Mouse (Mus musculus) MEL (cell line): Measurements from ENCODE around the gene Gpc5.

Experiments
- CHD1 ChIP-seq: IDR thresholded peaks from 2 replicates; pipeline ENCODE4 v1.6.1; 2012; ENCODE audit warnings: low read depth, mild to moderate bottlenecking, inconsistent platforms, low read length, improper control_type of control experiment
- CTCF ChIP-seq, 3 experiments: IDR thresholded peaks in 2 of 3; conservative IDR thresholded peaks in 1 of 3; 2 replicates each; pipeline ENCODE4 v1.5.1; 2011 to 2012; ENCODE audit warnings: low read length in 3 of 3, low read depth in 2 of 3, mild to moderate bottlenecking in 2 of 3, improper control_type of control experiment in 1 of 3, inconsistent platforms in 1 of 3, mixed read lengths in 1 of 3, moderate library complexity in 1 of 3; ENCODE audit not compliant: control insufficient read depth in 1 of 3, insufficient read depth in 1 of 3, poor library complexity in 1 of 3, severe bottlenecking in 1 of 3
- POLR2A ChIP-seq, 2 experiments: IDR thresholded peaks; 2 replicates each; pipeline ENCODE4 v1.6.1; 2011 to 2012; ENCODE audit warnings: low read length in 2 of 2, mild to moderate bottlenecking in 2 of 2, control low read depth in 1 of 2, improper control_type of control experiment in 1 of 2, low read depth in 1 of 2, moderate library complexity in 1 of 2; ENCODE audit not compliant: control insufficient read depth in 1 of 2, insufficient read depth in 1 of 2, poor library complexity in 1 of 2
- RAD21 ChIP-seq: IDR thresholded peaks from 2 replicates; pipeline ENCODE4 v1.6.1; 2011; ENCODE audit warnings: mild to moderate bottlenecking, low read depth, low read length, improper control_type of control experiment
- TAL1 ChIP-seq: IDR thresholded peaks from 2 replicates; pipeline ENCODE4 v1.6.1; 2012; ENCODE audit warnings: mild to moderate bottlenecking, inconsistent platforms, low read length, moderate library complexity, mixed read lengths
- TCF12 ChIP-seq: IDR thresholded peaks from 2 replicates; pipeline ENCODE4 v1.6.1; 2014; ENCODE audit warnings: low read depth, mild to moderate bottlenecking, inconsistent platforms, low read length, improper control_type of control experiment, moderate library complexity
- ZKSCAN1 ChIP-seq: IDR thresholded peaks from 2 replicates; pipeline ENCODE4 v1.6.1; 2012; ENCODE audit warnings: low read depth, mild to moderate bottlenecking, inconsistent platforms, low read length, improper control_type of control experiment, moderate library complexity
- ZNF384 ChIP-seq: IDR thresholded peaks from 2 replicates; pipeline ENCODE4 v1.6.1; 2012; ENCODE audit warnings: low read depth, mild to moderate bottlenecking, inconsistent platforms, low read length, improper control_type of control experiment

GRCm38 (mm10) chr14:116538216-116538615 lies 1446.2 kb downstream of the Gpc5 start:
- TF ChIP-seq CHD1: no peak
- TF ChIP-seq RAD21: no peak
- TF ChIP-seq ZNF384: no peak
- TF ChIP-seq CTCF (IDR thresholded peaks at IDR 0.05 in 2 of 3, conservative IDR thresholded peaks at IDR 0.05 in 1 of 3; ENCODE audit: control insufficient read depth in 1 of 3, insufficient read depth in 1 of 3, low read depth in 2 of 3, low read length in 3 of 3, poor library complexity in 1 of 3, severe bottlenecking in 1 of 3): no peak
- no peak for TF ChIP-seq ZKSCAN1
- TF ChIP-seq TAL1: no peak
- TF ChIP-seq POLR2A (IDR thresholded peaks at IDR 0.05; ENCODE audit: control insufficient read depth in 1 of 2, insufficient read depth in 1 of 2, low read depth in 1 of 2, low read length in 2 of 2, poor library complexity in 1 of 2): no peak
- TF ChIP-seq TCF12: no peak
